Mouse (Mus musculus): ENCODE data around the gene Reps2.

- TF ChIP-seq GATA1 (IDR thresholded peaks at IDR 0.05; ENCODE audit: low read length) (no peak), TAL1 (IDR thresholded peaks at IDR 0.05; ENCODE audit: low read length) (no peak)
These were observed 142.5 kb downstream of the Reps2 start for GRCm38 (mm10) chrX:162500962-162501361.

Measured in erythroblast, embryonic 14.5 days (primary cell).